Mouse (Mus musculus) B cell, adult 2 months (primary cell): Measurements from ENCODE around the gene Pdgfd.
"Not testable (repeated sequence)": the region's sequence is repeated elsewhere in the genome, so short reads cannot be mapped to it uniquely, and the experiment has no call there.

ENCODE experiments used
- DNase-seq, 2 experiments: peaks; one replicate each; pipeline ENCODE4 v3.0.0; 2022

The Pdgfd gene

GRCm38 (mm10) chr9:6168391-6169037, at the start of gene Pdgfd:
TSS of gene Pdgfd (plus strand) at chr9:6168584.
- DNase-seq = no peak

GRCm38 (mm10) chr9:6169038-6169431, 651 bp downstream of the Pdgfd start:
- DNase-seq = no peak

- no peak for DNase-seq
These were observed 2.6 kb downstream of the Pdgfd start for GRCm38 (mm10) chr9:6170962-6171361.

- DNase-seq = no peak
These were observed 4.9 kb downstream of the Pdgfd start for GRCm38 (mm10) chr9:6173276-6173675.

GRCm38 (mm10) chr9:6175731-6176130, 7.3 kb downstream of the Pdgfd start:
- DNase-seq = no peak

GRCm38 (mm10) chr9:6182307-6182923, 14.0 kb downstream of the Pdgfd start:
- no peak for DNase-seq

- DNase-seq = no peak
These were observed 19.6 kb downstream of the Pdgfd start for GRCm38 (mm10) chr9:6187955-6188354.

GRCm38 (mm10) chr9:6193352-6193751, 25.0 kb downstream of the Pdgfd start:
- no peak for DNase-seq

- no peak for DNase-seq
These were observed 44.5 kb downstream of the Pdgfd start for GRCm38 (mm10) chr9:6212862-6213261.

- no peak for DNase-seq
These were observed 49.1 kb downstream of the Pdgfd start for GRCm38 (mm10) chr9:6217505-6217904.

GRCm38 (mm10) chr9:6235982-6236381, 67.6 kb downstream of the Pdgfd start:
- not testable (repeated sequence) for DNase-seq

GRCm38 (mm10) chr9:6250320-6250719, 81.9 kb downstream of the Pdgfd start:
- no peak for DNase-seq

GRCm38 (mm10) chr9:6251990-6252389, 83.6 kb downstream of the Pdgfd start:
- no peak for DNase-seq

GRCm38 (mm10) chr9:6257072-6257471, 88.7 kb downstream of the Pdgfd start:
- no peak for DNase-seq

GRCm38 (mm10) chr9:6264820-6265219, 96.4 kb downstream of the Pdgfd start:
- DNase-seq = no peak

- no peak for DNase-seq
These were observed 101.5 kb downstream of the Pdgfd start, which contains the start of gene Ddi1 for GRCm38 (mm10) chr9:6269796-6270280. TSS of gene Ddi1 (minus strand) at chr9:6269846.

- no peak for DNase-seq
These were observed 108.0 kb downstream of the Pdgfd start for GRCm38 (mm10) chr9:6276395-6276794.

GRCm38 (mm10) chr9:6277526-6277925, 109.1 kb downstream of the Pdgfd start:
- DNase-seq = no peak

GRCm38 (mm10) chr9:6286770-6287169, 118.4 kb downstream of the Pdgfd start:
- no peak for DNase-seq

- DNase-seq = no peak
These were observed 120.9 kb downstream of the Pdgfd start for GRCm38 (mm10) chr9:6289211-6289696.

GRCm38 (mm10) chr9:6298547-6298946, 130.2 kb downstream of the Pdgfd start:
- DNase-seq = no peak

GRCm38 (mm10) chr9:6302050-6302449, 133.7 kb downstream of the Pdgfd start:
- no peak for DNase-seq

GRCm38 (mm10) chr9:6304590-6304989, 136.2 kb downstream of the Pdgfd start:
- DNase-seq = no peak

- DNase-seq = no peak
These were observed 137.5 kb downstream of the Pdgfd start for GRCm38 (mm10) chr9:6305847-6306246.
